Mouse (Mus musculus) heart, postnatal 0 days (tissue): ENCODE results near the gene Lrch1.

Source experiments
- CTCF ChIP-seq: IDR thresholded peaks from 2 replicates; pipeline ENCODE4 v1.5.1; 2016; ENCODE audit warnings: antibody characterized with exemption, control low read depth, low read depth
- EP300 ChIP-seq: IDR thresholded peaks from 2 replicates; pipeline ENCODE4 v1.6.1; 2016; ENCODE audit warnings: antibody characterized with exemption, low read depth

GRCm38 (mm10) chr14:74830591-74830990 lies 117.1 kb downstream of the Lrch1 start:
- TF ChIP-seq CTCF: no peak
- TF ChIP-seq EP300: no peak
